Mouse (Mus musculus) embryonic fibroblast, embryonic 13.5 days (primary cell): ENCODE results near the gene Xaf1.

Source experiments
- CTCF ChIP-seq: IDR thresholded peaks from 2 replicates; pipeline ENCODE4 v1.5.1; 2011; ENCODE audit warnings: mild to moderate bottlenecking, control low read depth, low read length, moderate library complexity, borderline replicate concordance; ENCODE audit not compliant: insufficient read depth
- POLR2A ChIP-seq: IDR thresholded peaks from 2 replicates; pipeline ENCODE4 v1.6.1; 2011; ENCODE audit warnings: low read depth, mild to moderate bottlenecking, control low read depth, low read length, moderate library complexity

- TF ChIP-seq CTCF, result no peak
- no peak for TF ChIP-seq POLR2A
Observed at GRCm38 (mm10) chr11:72302230-72302629, 801 bp downstream of the Xaf1 start.
